Mouse (Mus musculus) ES-E14 (cell line): ENCODE data around the gene Trip12.

Source experiments
- CHD2 ChIP-seq: IDR thresholded peaks from 2 replicates; pipeline ENCODE4 v1.6.1; 2014; ENCODE audit warnings: mild to moderate bottlenecking, low read depth, low read length, inconsistent platforms
- MAFK ChIP-seq: IDR thresholded peaks from 2 replicates; pipeline ENCODE4 v1.6.1; 2014; ENCODE audit warnings: mild to moderate bottlenecking, low read depth, low read length, inconsistent platforms; ENCODE audit not compliant: insufficient read depth
- ZC3H11A ChIP-seq: IDR thresholded peaks from 2 replicates; pipeline ENCODE4 v1.6.1; 2012; ENCODE audit warnings: low read depth, mild to moderate bottlenecking, inconsistent platforms, low read length, borderline replicate concordance
- ZNF384 ChIP-seq: IDR thresholded peaks from 2 replicates; pipeline ENCODE4 v1.6.1; 2012; ENCODE audit warnings: low read depth, low read length, inconsistent platforms

GRCm38 (mm10) chr1:84838156-84838555 is 2.2 kb downstream of the Trip12 start:
- TF ChIP-seq MAFK, result no peak
- TF ChIP-seq CHD2, result no peak
- TF ChIP-seq ZNF384, result no peak
- no peak for TF ChIP-seq ZC3H11A
